Mouse (Mus musculus): ENCODE measurements around the gene Ifna7. TPM values are rescaled to one million over a fixed set of nuclear protein-coding genes. Genes with fewer than 3 reads are reported as not detected.
"Not testable (repeated sequence)": the region's sequence is repeated elsewhere in the genome, so short reads cannot be mapped to it uniquely, and the experiment has no call there.

The Ifna7 gene
- polyA plus RNA-seq, 1 experiment: not detected

- 17% methylated on average over 4 of the region's 4 CpGs for WGBS
- H3K4me1 ChIP-seq (ENCODE audit: control insufficient read depth, insufficient read depth, low read length): no peaks in the 10 kb centered on the region
- no peak overlapping the region for H3K4me3 ChIP-seq (replicated peaks; ENCODE audit: insufficient read depth, low read depth, low read length)
- no peak overlapping the region for H3K27ac ChIP-seq (ENCODE audit: insufficient read depth, low read length)
- no peak for TF ChIP-seq POLR2A (IDR thresholded peaks at IDR 0.05; ENCODE audit: borderline replicate concordance, insufficient read depth, low read length)
- TF ChIP-seq CTCF (IDR thresholded peaks at IDR 0.05; ENCODE audit: borderline replicate concordance, insufficient read depth, low read depth, low read length): peak; percentile 25; the same call in 1 of the 2 replicates
- H3K27me3 ChIP-seq (ENCODE audit: control insufficient read depth, insufficient read depth, low read length): no peaks in the 10 kb centered on the region
- DNase-seq: no peak
These were observed 14.5 kb downstream of the Ifna7 start for GRCm38 (mm10) chr4:88830523-88830922.

- not testable (repeated sequence) for H3K27me3 ChIP-seq (ENCODE audit: control insufficient read depth, insufficient read depth, low read length); DNase-seq; H3K27ac ChIP-seq (ENCODE audit: insufficient read depth, low read length); H3K4me3 ChIP-seq (replicated peaks; ENCODE audit: insufficient read depth, low read depth, low read length); H3K4me1 ChIP-seq (ENCODE audit: control insufficient read depth, insufficient read depth, low read length)
- 96% methylated on average over 1 of the region's 1 CpGs for WGBS
These were observed 19.2 kb downstream of the Ifna7 start, which contains the start of gene Ifna5 for GRCm38 (mm10) chr4:88835225-88835624. Gene Ifna5 (plus strand): TSS chr4:88835525.

DNA sequence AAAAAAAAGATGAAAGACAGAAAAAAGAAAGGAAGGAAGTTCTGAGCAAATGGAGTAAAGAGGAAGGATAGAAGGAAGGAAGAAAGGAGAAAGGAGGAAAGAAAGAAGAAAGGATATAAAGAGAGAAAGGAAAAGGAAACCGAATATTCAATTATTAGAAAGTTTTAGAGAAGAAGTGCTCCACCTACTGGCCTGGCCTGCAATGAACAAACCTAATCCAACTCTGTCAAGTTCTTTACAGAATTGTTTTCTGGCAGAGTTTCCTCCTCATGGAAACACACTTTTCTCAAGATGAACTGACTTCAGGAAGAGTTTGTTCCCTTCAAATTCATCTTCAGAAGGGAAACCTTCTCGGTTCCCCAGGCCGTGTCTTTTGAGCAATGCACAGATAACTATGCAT, 22.8 kb downstream of the Ifna7 start:
- Histone ChIP-seq H3K27me3 (ENCODE audit: control insufficient read depth, insufficient read depth, low read length) (no peaks in the 10 kb centered on the region), H3K27ac (ENCODE audit: insufficient read depth, low read length) (no peak overlapping the region), H3K4me1 (ENCODE audit: control insufficient read depth, insufficient read depth, low read length) (no peaks in the 10 kb centered on the region), H3K4me3 (replicated peaks; ENCODE audit: insufficient read depth, low read depth, low read length) (no peak overlapping the region)
- DNase-seq: no peak
- WGBS: 27% methylated on average over 3 of the region's 3 CpGs
- TF ChIP-seq POLR2A (IDR thresholded peaks at IDR 0.05; ENCODE audit: borderline replicate concordance, insufficient read depth, low read length) (no peak), CTCF (IDR thresholded peaks at IDR 0.05; ENCODE audit: borderline replicate concordance, insufficient read depth, low read depth, low read length) (no peak)

- no peak for DNase-seq
- Histone ChIP-seq H3K27ac (ENCODE audit: insufficient read depth, low read length) (no peak overlapping the region), H3K27me3 (ENCODE audit: control insufficient read depth, insufficient read depth, low read length) (no peaks in the 10 kb centered on the region), H3K4me1 (ENCODE audit: control insufficient read depth, insufficient read depth, low read length) (no peaks in the 10 kb centered on the region), H3K4me3 (replicated peaks; ENCODE audit: insufficient read depth, low read depth, low read length) (no peak overlapping the region)
- TF ChIP-seq POLR2A (IDR thresholded peaks at IDR 0.05; ENCODE audit: borderline replicate concordance, insufficient read depth, low read length) (no peak), CTCF (IDR thresholded peaks at IDR 0.05; ENCODE audit: borderline replicate concordance, insufficient read depth, low read depth, low read length) (no peak)
- 48% methylated on average over 3 of the region's 3 CpGs for WGBS
These were observed 24.0 kb downstream of the Ifna7 start for GRCm38 (mm10) chr4:88840058-88840457.

- Histone ChIP-seq H3K27ac (ENCODE audit: insufficient read depth, low read length) (no peak within 1 kb of the TSS), H3K4me3 (replicated peaks; ENCODE audit: insufficient read depth, low read depth, low read length) (no peak within 1 kb of the TSS), H3K4me1 (ENCODE audit: control insufficient read depth, insufficient read depth, low read length) (no peaks in the 10 kb centered on the region), H3K27me3 (ENCODE audit: control insufficient read depth, insufficient read depth, low read length) (no peaks in the 10 kb centered on the region)
- no peak for TF ChIP-seq CTCF (IDR thresholded peaks at IDR 0.05; ENCODE audit: borderline replicate concordance, insufficient read depth, low read depth, low read length)
- no peak for TF ChIP-seq POLR2A (IDR thresholded peaks at IDR 0.05; ENCODE audit: borderline replicate concordance, insufficient read depth, low read length)
- no peak for DNase-seq
- WGBS: 37% methylated on average over 2 of the region's 2 CpGs
These were observed 25.4 kb downstream of the Ifna7 start, which contains the start of gene Ifna4 for GRCm38 (mm10) chr4:88841438-88841911. Gene Ifna4 (plus strand): TSS chr4:88841861.

GRCm38 (mm10) chr4:88845334-88845733, 29.3 kb downstream of the Ifna7 start:
- H3K4me1 ChIP-seq (ENCODE audit: control insufficient read depth, insufficient read depth, low read length): no peaks in the 10 kb centered on the region
- no peak overlapping the region for H3K4me3 ChIP-seq (replicated peaks; ENCODE audit: insufficient read depth, low read depth, low read length)
- no peak overlapping the region for H3K27ac ChIP-seq (ENCODE audit: insufficient read depth, low read length)
- H3K27me3 ChIP-seq (ENCODE audit: control insufficient read depth, insufficient read depth, low read length): no peaks in the 10 kb centered on the region
- WGBS: 47% methylated on average over 2 of the region's 2 CpGs
- no peak for DNase-seq
- TF ChIP-seq CTCF (IDR thresholded peaks at IDR 0.05; ENCODE audit: borderline replicate concordance, insufficient read depth, low read depth, low read length) (no peak), POLR2A (IDR thresholded peaks at IDR 0.05; ENCODE audit: borderline replicate concordance, insufficient read depth, low read length) (no peak)

GRCm38 (mm10) chr4:88849698-88850097, 33.7 kb downstream of the Ifna7 start, which contains the start of gene Ifna1:
Gene Ifna1 (plus strand): TSS chr4:88850087.
- no peaks in the 10 kb centered on the region for H3K4me1 ChIP-seq (ENCODE audit: control insufficient read depth, insufficient read depth, low read length)
- H3K27ac ChIP-seq (ENCODE audit: insufficient read depth, low read length): no peak within 1 kb of the TSS
- TF ChIP-seq CTCF (IDR thresholded peaks at IDR 0.05; ENCODE audit: borderline replicate concordance, insufficient read depth, low read depth, low read length) (no peak), POLR2A (IDR thresholded peaks at IDR 0.05; ENCODE audit: borderline replicate concordance, insufficient read depth, low read length) (no peak)
- DNase-seq: no peak
- no peaks in the 10 kb centered on the region for H3K27me3 ChIP-seq (ENCODE audit: control insufficient read depth, insufficient read depth, low read length)
- no peak within 1 kb of the TSS for H3K4me3 ChIP-seq (replicated peaks; ENCODE audit: insufficient read depth, low read depth, low read length)
- WGBS: 91% methylated on average over 1 of the region's 1 CpGs

GRCm38 (mm10) chr4:88851026-88851763, 35.2 kb downstream of the Ifna7 start:
- 40% methylated on average over 4 of the region's 4 CpGs for WGBS
- no peak for DNase-seq

More at GRCm38 (mm10) chr4:88851026-88851763, 35.2 kb downstream of the Ifna7 start:
- Histone ChIP-seq H3K27ac (ENCODE audit: insufficient read depth, low read length) (no peak overlapping the region), H3K4me1 (ENCODE audit: control insufficient read depth, insufficient read depth, low read length) (no peaks in the 10 kb centered on the region), H3K4me3 (replicated peaks; ENCODE audit: insufficient read depth, low read depth, low read length) (no peak overlapping the region), H3K27me3 (ENCODE audit: control insufficient read depth, insufficient read depth, low read length) (no peaks in the 10 kb centered on the region)
- TF ChIP-seq POLR2A (IDR thresholded peaks at IDR 0.05; ENCODE audit: borderline replicate concordance, insufficient read depth, low read length): no peak
- TF ChIP-seq CTCF (IDR thresholded peaks at IDR 0.05; ENCODE audit: borderline replicate concordance, insufficient read depth, low read depth, low read length): no peak

Measured in cerebellum, adult 2 months (tissue).